Mouse (Mus musculus): ENCODE measurements at regions not wholly inside any gene's neighbourhood (a gene's known extent, or its start where the extent isn't known, plus 50 kb on each side); places are given as distances from the start of the nearest gene placed in this dataset.

DNA sequence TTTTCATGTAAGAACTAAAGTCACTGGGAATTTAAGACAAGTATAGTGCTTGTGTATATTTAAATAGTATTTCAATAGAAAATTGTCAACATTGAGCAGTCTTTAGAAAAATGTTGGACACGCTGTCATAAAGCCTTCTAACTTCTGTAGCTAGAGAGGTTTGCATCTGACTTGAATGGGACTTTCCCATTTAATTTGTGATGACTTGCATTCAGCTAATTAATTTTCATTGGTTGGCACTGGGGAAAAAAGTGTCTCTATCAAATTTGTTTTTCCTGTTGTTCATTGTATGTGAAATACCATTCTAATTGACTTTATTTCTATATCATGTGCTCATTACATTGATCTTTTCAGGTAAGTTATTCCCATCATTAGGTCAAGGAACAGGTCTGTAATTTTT lies 104.6 kb upstream of the Otogl start:
- WGBS, result 91% methylated on average over 1 of the region's 1 CpGs
- DNase-seq (ENCODE audit: low spot score) (no peak), ATAC-seq (ENCODE audit: low FRiP score) (no peak)
- H3K36me3 ChIP-seq (ENCODE audit: control insufficient read depth, insufficient read depth, low read length), result no peaks in the 10 kb centered on the region
- H3K9me3 ChIP-seq (ENCODE audit: control insufficient read depth, low read length), result no peaks in the 10 kb centered on the region
- H3K4me2 ChIP-seq (replicated peaks; ENCODE audit: low read depth, low read length), result no peak overlapping the region
- H3K4me1 ChIP-seq (replicated peaks; ENCODE audit: control insufficient read depth, insufficient read depth, low read length), result no peaks in the 10 kb centered on the region
- no peak overlapping the region for H3K27ac ChIP-seq (ENCODE audit: low read depth, low read length)
- no peaks in the 10 kb centered on the region for H3K27me3 ChIP-seq (ENCODE audit: control insufficient read depth, insufficient read depth, low read length)
- H3K4me3 ChIP-seq (ENCODE audit: low read depth, low read length), result no peak overlapping the region
- H3K9ac ChIP-seq (ENCODE audit: low read depth, low read length), result no peak overlapping the region

DNA sequence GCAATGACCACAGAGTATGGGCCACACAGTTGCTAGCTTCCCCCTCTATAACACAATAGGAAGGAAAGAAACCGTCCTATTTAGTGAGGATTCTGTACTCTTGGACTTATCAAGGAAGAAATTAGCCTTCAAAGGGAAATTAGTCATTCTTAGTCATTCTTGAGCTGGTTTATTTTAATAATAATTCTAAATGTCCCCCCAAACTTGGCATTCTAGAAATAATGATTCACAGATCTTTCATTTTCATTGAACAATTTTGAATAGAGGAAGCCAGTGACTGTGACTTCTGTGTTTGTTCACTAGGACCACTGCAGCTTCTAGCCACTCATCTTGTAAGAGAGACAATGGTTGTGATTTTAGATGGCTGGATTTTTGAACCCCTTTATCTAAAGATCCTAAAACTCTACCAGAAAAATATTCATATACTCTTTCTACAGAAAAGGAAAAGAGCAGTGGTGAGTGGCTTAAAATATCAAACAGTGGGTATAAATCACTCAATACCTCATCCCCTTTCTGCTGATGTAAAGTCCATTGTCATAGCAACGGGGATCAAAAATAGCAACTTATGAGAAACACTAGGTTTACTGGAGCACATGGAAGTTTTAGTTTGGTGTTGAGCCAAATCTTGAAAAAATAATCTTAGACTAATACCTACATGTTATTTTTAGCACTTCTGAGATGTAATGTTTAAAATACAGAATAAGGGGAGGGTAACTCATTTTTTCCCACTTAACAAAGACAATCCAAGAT lies 83.1 kb upstream of the Otogl start:
- no peak for DNase-seq (ENCODE audit: low spot score)
- WGBS, result 88% methylated on average over 2 of the region's 2 CpGs
- Histone ChIP-seq H3K27ac (ENCODE audit: low read depth, low read length) (no peak overlapping the region), H3K9ac (ENCODE audit: low read depth, low read length) (no peak overlapping the region), H3K4me1 (replicated peaks; ENCODE audit: control insufficient read depth, insufficient read depth, low read length) (no peaks in the 10 kb centered on the region), H3K36me3 (ENCODE audit: control insufficient read depth, insufficient read depth, low read length) (no peaks in the 10 kb centered on the region), H3K4me3 (ENCODE audit: low read depth, low read length) (no peak overlapping the region), H3K9me3 (ENCODE audit: control insufficient read depth, low read length) (no peaks in the 10 kb centered on the region), H3K27me3 (ENCODE audit: control insufficient read depth, insufficient read depth, low read length) (no peaks in the 10 kb centered on the region), H3K4me2 (replicated peaks; ENCODE audit: low read depth, low read length) (no peak overlapping the region)
- ATAC-seq (ENCODE audit: low FRiP score), result no peak

DNA sequence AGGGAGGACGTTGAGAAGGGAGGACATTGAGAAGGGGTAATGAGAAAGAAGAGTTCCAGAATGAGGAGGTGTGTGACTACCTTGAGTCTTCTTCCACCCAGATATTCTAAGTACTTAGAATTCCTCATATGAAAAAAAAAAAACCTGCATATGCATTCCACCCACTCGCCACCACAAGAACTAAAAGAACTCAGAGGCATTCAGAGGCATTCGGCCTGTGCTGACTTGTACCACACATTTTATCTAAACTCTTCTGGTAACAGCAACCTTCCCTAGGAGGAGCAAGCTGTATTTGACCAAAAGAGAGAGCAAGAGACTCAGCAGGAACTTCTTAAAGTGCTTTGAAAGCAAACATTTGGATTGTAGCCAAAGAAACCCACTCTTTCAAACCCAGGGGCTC lies 80.7 kb upstream of the Otogl start:
- H3K9ac ChIP-seq (ENCODE audit: low read depth, low read length), result no peak overlapping the region
- no peaks in the 10 kb centered on the region for H3K36me3 ChIP-seq (ENCODE audit: control insufficient read depth, insufficient read depth, low read length)
- no peaks in the 10 kb centered on the region for H3K9me3 ChIP-seq (ENCODE audit: control insufficient read depth, low read length)
- H3K4me3 ChIP-seq (ENCODE audit: low read depth, low read length), result no peak overlapping the region
- no peaks in the 10 kb centered on the region for H3K27me3 ChIP-seq (ENCODE audit: control insufficient read depth, insufficient read depth, low read length)
- no peaks in the 10 kb centered on the region for H3K4me1 ChIP-seq (replicated peaks; ENCODE audit: control insufficient read depth, insufficient read depth, low read length)
- no peak overlapping the region for H3K4me2 ChIP-seq (replicated peaks; ENCODE audit: low read depth, low read length)
- DNase-seq (ENCODE audit: low spot score) (no peak), ATAC-seq (ENCODE audit: low FRiP score) (no peak)
- H3K27ac ChIP-seq (ENCODE audit: low read depth, low read length), result no peak overlapping the region
- 79% methylated on average over 3 of the region's 3 CpGs for WGBS

DNA sequence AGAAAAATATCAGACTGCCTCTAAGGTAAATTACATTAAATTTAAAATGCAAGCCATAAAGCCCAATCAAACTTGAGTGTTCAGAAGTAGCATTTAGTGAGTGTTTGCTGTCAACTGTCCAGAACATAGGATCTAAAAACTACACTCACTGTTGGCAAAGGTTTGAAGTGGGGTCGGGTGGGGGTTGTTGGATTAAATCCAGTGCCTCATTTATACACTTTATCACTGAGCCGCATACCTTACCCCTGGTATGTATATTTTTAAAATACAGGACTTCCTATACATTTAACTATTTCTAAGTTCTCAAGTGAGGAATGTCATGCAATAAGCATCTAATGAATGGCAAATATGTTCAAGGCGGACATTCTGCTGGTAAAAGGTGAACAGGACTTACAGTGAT lies 78.6 kb upstream of the Otogl start:
- no peaks in the 10 kb centered on the region for H3K9me3 ChIP-seq (ENCODE audit: control insufficient read depth, low read length)
- no peak overlapping the region for H3K4me3 ChIP-seq (ENCODE audit: low read depth, low read length)
- DNase-seq (ENCODE audit: low spot score) (no peak), ATAC-seq (ENCODE audit: low FRiP score) (no peak)
- no peaks in the 10 kb centered on the region for H3K36me3 ChIP-seq (ENCODE audit: control insufficient read depth, insufficient read depth, low read length)
- H3K27ac ChIP-seq (ENCODE audit: low read depth, low read length), result no peak overlapping the region
- H3K4me2 ChIP-seq (replicated peaks; ENCODE audit: low read depth, low read length), result no peak overlapping the region
- 84% methylated on average over 3 of the region's 3 CpGs for WGBS
- no peaks in the 10 kb centered on the region for H3K4me1 ChIP-seq (replicated peaks; ENCODE audit: control insufficient read depth, insufficient read depth, low read length)
- no peak overlapping the region for H3K9ac ChIP-seq (ENCODE audit: low read depth, low read length)
- no peaks in the 10 kb centered on the region for H3K27me3 ChIP-seq (ENCODE audit: control insufficient read depth, insufficient read depth, low read length)

DNA sequence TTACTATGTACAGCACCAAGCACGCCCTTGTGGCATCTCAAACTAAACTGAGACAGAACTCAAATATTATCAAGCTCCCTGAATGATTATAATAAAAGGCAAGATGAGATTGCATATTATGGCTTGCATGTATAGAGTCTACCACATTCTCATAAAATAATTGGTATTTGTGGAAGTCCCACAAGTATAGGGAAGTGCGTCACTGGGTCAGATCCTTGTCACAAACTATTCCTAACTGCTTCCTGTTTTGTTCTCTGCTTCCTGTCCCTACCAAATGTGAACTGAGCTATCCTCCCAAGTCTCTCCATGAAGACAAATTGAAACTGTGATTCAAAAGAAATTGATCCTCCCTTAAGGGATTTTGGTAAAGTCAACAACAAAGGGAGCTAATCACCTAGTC lies 78.0 kb upstream of the Otogl start:
- ATAC-seq (ENCODE audit: low FRiP score), result no peak

DNA sequence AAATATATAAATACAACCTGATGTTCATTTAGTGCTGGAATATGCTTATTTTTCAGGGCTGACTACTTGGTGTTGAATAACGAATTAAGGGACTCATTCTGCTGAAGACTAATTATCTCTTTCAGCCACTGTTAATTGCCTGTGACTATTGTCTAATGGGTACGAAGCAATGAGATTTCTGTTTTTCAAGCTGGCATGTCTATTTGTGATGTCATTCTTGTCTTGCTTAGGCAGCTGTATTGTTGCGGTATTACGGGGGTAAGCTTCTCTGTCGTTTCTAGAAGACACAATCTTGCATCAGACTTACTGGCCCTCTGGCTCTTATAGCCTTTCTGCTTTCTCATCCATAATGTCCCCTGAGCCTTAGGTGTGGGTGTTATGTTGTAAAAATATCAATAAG lies 70.7 kb upstream of the Otogl start:
- Histone ChIP-seq H3K9me3 (ENCODE audit: control insufficient read depth, low read length) (no peaks in the 10 kb centered on the region), H3K27me3 (ENCODE audit: control insufficient read depth, insufficient read depth, low read length) (no peaks in the 10 kb centered on the region), H3K9ac (ENCODE audit: low read depth, low read length) (no peak overlapping the region), H3K4me3 (ENCODE audit: low read depth, low read length) (no peak overlapping the region), H3K27ac (ENCODE audit: low read depth, low read length) (no peak overlapping the region), H3K4me1 (replicated peaks; ENCODE audit: control insufficient read depth, insufficient read depth, low read length) (no peaks in the 10 kb centered on the region), H3K4me2 (replicated peaks; ENCODE audit: low read depth, low read length) (no peak overlapping the region), H3K36me3 (ENCODE audit: control insufficient read depth, insufficient read depth, low read length) (no peaks in the 10 kb centered on the region)
- ATAC-seq (ENCODE audit: low FRiP score) (no peak), DNase-seq (ENCODE audit: low spot score) (no peak)
- WGBS, result 90% methylated on average over 5 of the region's 5 CpGs

More for the DNA sequence above, 78.0 kb upstream of the Otogl start:
- no peak overlapping the region for H3K4me2 ChIP-seq (replicated peaks; ENCODE audit: low read depth, low read length)
- H3K27ac ChIP-seq (ENCODE audit: low read depth, low read length), result no peak overlapping the region
- H3K9ac ChIP-seq (ENCODE audit: low read depth, low read length), result no peak overlapping the region
- H3K4me3 ChIP-seq (ENCODE audit: low read depth, low read length), result no peak overlapping the region
- no peaks in the 10 kb centered on the region for H3K27me3 ChIP-seq (ENCODE audit: control insufficient read depth, insufficient read depth, low read length)
- 80% methylated on average over 2 of the region's 2 CpGs for WGBS
- H3K36me3 ChIP-seq (ENCODE audit: control insufficient read depth, insufficient read depth, low read length), result no peaks in the 10 kb centered on the region
- DNase-seq (ENCODE audit: low spot score), result no peak
- H3K4me1 ChIP-seq (replicated peaks; ENCODE audit: control insufficient read depth, insufficient read depth, low read length), result no peaks in the 10 kb centered on the region
- H3K9me3 ChIP-seq (ENCODE audit: control insufficient read depth, low read length), result no peaks in the 10 kb centered on the region

DNA sequence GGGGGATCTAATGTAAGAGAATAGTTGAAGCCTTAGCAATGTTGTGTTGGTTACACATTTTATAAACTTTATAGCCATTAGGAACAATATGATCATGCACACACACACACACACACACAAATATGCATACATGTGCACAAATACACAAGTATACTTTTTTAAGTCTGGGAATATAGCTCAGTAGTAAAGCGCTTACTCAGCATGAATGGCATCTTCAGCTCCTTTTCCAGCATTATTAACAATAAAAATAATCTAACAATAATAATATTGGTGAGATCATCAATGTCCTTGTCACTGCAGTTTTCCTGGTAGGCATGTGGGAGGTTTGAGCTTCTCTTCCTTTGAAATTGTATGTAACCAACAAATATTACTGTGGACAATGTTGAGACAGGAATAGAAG lies 70.1 kb upstream of the Otogl start:
- H3K27me3 ChIP-seq (ENCODE audit: control insufficient read depth, insufficient read depth, low read length), result no peaks in the 10 kb centered on the region
- no peaks in the 10 kb centered on the region for H3K36me3 ChIP-seq (ENCODE audit: control insufficient read depth, insufficient read depth, low read length)
- H3K9ac ChIP-seq (ENCODE audit: low read depth, low read length), result no peak overlapping the region
- 89% methylated on average over 1 of the region's 1 CpGs for WGBS
- no peak overlapping the region for H3K4me3 ChIP-seq (ENCODE audit: low read depth, low read length)
- ATAC-seq (ENCODE audit: low FRiP score), result no peak
- no peak overlapping the region for H3K4me2 ChIP-seq (replicated peaks; ENCODE audit: low read depth, low read length)
- no peak for DNase-seq (ENCODE audit: low spot score)
- no peaks in the 10 kb centered on the region for H3K4me1 ChIP-seq (replicated peaks; ENCODE audit: control insufficient read depth, insufficient read depth, low read length)
- H3K27ac ChIP-seq (ENCODE audit: low read depth, low read length), result no peak overlapping the region
- H3K9me3 ChIP-seq (ENCODE audit: control insufficient read depth, low read length), result no peaks in the 10 kb centered on the region

DNA sequence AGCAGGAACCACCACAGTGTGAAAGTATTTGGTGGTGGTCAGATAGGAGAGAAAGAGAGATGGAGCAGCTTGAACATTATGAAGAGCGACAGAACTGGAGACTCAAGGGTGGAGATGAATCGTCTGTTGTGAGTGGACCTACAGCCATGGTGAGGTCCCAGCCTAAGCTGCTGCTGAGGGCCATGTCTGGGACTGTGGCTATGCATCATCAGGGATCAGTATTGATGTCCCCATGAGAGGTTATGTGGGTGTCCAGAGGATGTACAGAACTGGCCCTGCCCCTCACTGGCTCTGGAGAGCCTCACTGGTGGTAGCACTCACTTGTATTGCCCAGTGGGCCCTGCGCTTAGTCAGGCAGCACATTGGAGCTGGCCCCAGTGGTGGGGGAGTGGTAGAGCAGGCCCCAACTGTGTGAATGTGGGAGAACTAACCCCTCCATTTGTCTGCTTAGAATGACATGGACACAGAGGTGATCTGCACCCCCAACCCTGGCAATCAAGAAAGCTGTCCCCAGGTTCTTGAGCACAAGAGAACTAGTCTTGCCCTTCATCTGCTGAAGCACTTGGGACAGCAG lies 64.5 kb upstream of the Otogl start:
- Histone ChIP-seq H3K4me1 (replicated peaks; ENCODE audit: control insufficient read depth, insufficient read depth, low read length) (no peaks in the 10 kb centered on the region), H3K9ac (ENCODE audit: low read depth, low read length) (no peak overlapping the region), H3K9me3 (ENCODE audit: control insufficient read depth, low read length) (no peaks in the 10 kb centered on the region), H3K27ac (ENCODE audit: low read depth, low read length) (no peak overlapping the region), H3K4me2 (replicated peaks; ENCODE audit: low read depth, low read length) (no peak overlapping the region), H3K27me3 (ENCODE audit: control insufficient read depth, insufficient read depth, low read length) (no peaks in the 10 kb centered on the region), H3K4me3 (ENCODE audit: low read depth, low read length) (no peak overlapping the region), H3K36me3 (ENCODE audit: control insufficient read depth, insufficient read depth, low read length) (no peaks in the 10 kb centered on the region)
- 87% methylated on average over 3 of the region's 3 CpGs for WGBS
- ATAC-seq (ENCODE audit: low FRiP score), result no peak
- no peak for DNase-seq (ENCODE audit: low spot score)

DNA sequence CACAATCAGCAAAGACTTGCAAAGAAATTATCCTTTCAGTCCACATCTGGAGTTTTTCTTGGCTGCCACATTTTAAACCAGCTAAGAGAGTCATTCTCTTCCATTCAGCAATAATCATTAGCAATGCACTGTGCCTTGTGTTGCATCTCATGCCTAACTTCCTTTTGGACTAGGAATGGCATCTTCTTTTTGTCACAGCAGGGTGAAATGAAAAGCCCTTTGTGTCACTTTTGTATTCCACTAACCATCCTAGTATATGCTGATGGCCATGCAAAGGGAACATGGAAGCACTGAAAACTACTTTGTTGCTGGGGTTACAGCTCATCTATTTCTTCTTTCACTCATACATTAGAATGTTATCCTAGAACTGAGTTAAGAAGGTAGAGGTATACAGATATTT lies 59.8 kb upstream of the Otogl start:
- H3K36me3 ChIP-seq (ENCODE audit: control insufficient read depth, insufficient read depth, low read length), result no peaks in the 10 kb centered on the region
- DNase-seq (ENCODE audit: low spot score) (peak; percentile 11), ATAC-seq (ENCODE audit: low FRiP score) (peak; percentile 56; the same call in 1 of the 2 replicates)
- no peak overlapping the region for H3K27ac ChIP-seq (ENCODE audit: low read depth, low read length)
- no peak overlapping the region for H3K9ac ChIP-seq (ENCODE audit: low read depth, low read length)
- H3K4me1 ChIP-seq (replicated peaks; ENCODE audit: control insufficient read depth, insufficient read depth, low read length), result no peaks in the 10 kb centered on the region
- no peak overlapping the region for H3K4me2 ChIP-seq (replicated peaks; ENCODE audit: low read depth, low read length)
- no peaks in the 10 kb centered on the region for H3K9me3 ChIP-seq (ENCODE audit: control insufficient read depth, low read length)
- H3K27me3 ChIP-seq (ENCODE audit: control insufficient read depth, insufficient read depth, low read length), result no peaks in the 10 kb centered on the region
- H3K4me3 ChIP-seq (ENCODE audit: low read depth, low read length), result no peak overlapping the region
